Comparison of ENCODE assay signal across 34 mouse cellular contexts in genomic region chr2:141280817-141281216, GRCm38 (mm10).
"Had no signal": no experiment of that assay in that cellular context is flagged by ENCODE, and none has a peak within 500 bp of the region (broad histone marks: within the 10 kb centered on the region; RNA-seq: fewer than 3 reads in every experiment).

No protein-coding gene starts in this region.

- H3K4me1 ChIP-seq: hindbrain, embryonic 10.5 days; hindbrain, embryonic 12.5 days; hindbrain, embryonic 13.5 days; hindbrain, embryonic 15.5 days; intestine, embryonic 15.5 days had no signal

- H3K4me3 ChIP-seq: heart, embryonic 10.5 days; heart, embryonic 12.5 days; heart, embryonic 13.5 days; heart, embryonic 15.5 days; hindbrain, embryonic 10.5 days; hindbrain, embryonic 12.5 days; hindbrain, embryonic 13.5 days; hindbrain, embryonic 15.5 days; intestine, embryonic 15.5 days; layer of hippocampus, adult 2 months; left cerebral cortex, adult 2 months had no signal

- H3K27ac ChIP-seq: heart, embryonic 10.5 days; heart, embryonic 13.5 days; heart, embryonic 15.5 days; hindbrain, embryonic 10.5 days; hindbrain, embryonic 12.5 days; hindbrain, embryonic 13.5 days; hindbrain, embryonic 14.5 days; hindbrain, embryonic 15.5 days; hindbrain, postnatal 0 days; intestine, embryonic 15.5 days; kidney, postnatal 0 days; layer of hippocampus, adult 2 months; left cerebral cortex, adult 2 months had no signal

- H3K27me3 ChIP-seq: heart, embryonic 12.5 days; heart, embryonic 13.5 days; heart, embryonic 15.5 days; hindbrain, embryonic 12.5 days; hindbrain, embryonic 13.5 days; hindbrain, embryonic 15.5 days; intestine, embryonic 15.5 days had no signal

- H3K36me3 ChIP-seq: heart, embryonic 10.5 days; heart, embryonic 12.5 days; heart, embryonic 13.5 days; heart, embryonic 15.5 days; hindbrain, embryonic 10.5 days; hindbrain, embryonic 12.5 days; hindbrain, embryonic 13.5 days; hindbrain, embryonic 15.5 days; intestine, embryonic 15.5 days had no signal

- DNase-seq: heart, postnatal 10 days; heart, postnatal 14 days; heart, postnatal 36 days; heart, postnatal 4 days; kidney, adult 11 months; kidney, adult 18-20 months; kidney, adult 2 months; kidney, adult 8-10 months; kidney, adult 9 months; kidney, postnatal 10 days; kidney, postnatal 14 days; kidney, postnatal 25 days; kidney, postnatal 36 days; kidney, postnatal 4 days; layer of hippocampus, postnatal 36 days had no signal

- ATAC-seq: hindbrain, embryonic 16.5 days; hindbrain, postnatal 0 days; inflammation-experienced regulatory T-cells, adult 6 months; intestine, embryonic 15.5 days; intestine, embryonic 16.5 days; intestine, postnatal 0 days had no signal

- H3K9me3 ChIP-seq: heart, embryonic 10.5 days; heart, embryonic 12.5 days; heart, embryonic 13.5 days; heart, embryonic 15.5 days; hindbrain, embryonic 10.5 days; hindbrain, embryonic 12.5 days; hindbrain, embryonic 13.5 days; hindbrain, embryonic 15.5 days; intestine, embryonic 15.5 days had no signal

- H3K9ac ChIP-seq: heart, embryonic 12.5 days; heart, embryonic 13.5 days; heart, embryonic 15.5 days; hindbrain, embryonic 12.5 days; hindbrain, embryonic 13.5 days; hindbrain, embryonic 14.5 days; hindbrain, embryonic 15.5 days; intestine, embryonic 15.5 days had no signal

- H3K4me2 ChIP-seq: heart, embryonic 11.5 days; heart, embryonic 12.5 days; heart, embryonic 13.5 days; heart, embryonic 15.5 days; hindbrain, embryonic 12.5 days; hindbrain, embryonic 13.5 days; hindbrain, embryonic 14.5 days; hindbrain, embryonic 15.5 days; intestine, embryonic 15.5 days had no signal
